Mouse (Mus musculus) neural tube, embryonic 13.5 days (tissue): ENCODE data around the gene Mylip. TPM values are rescaled to one million over a fixed set of nuclear protein-coding genes. Genes with fewer than 3 reads are reported as not detected.

Experiments used
- ATAC-seq: fragments of 200-750 bp; cut with Nextera tagmentation; 2 replicates; pipeline ENCODE4 v1.8.0; 2017; ENCODE audit warnings: low read depth, mild to moderate bottlenecking, moderate TSS enrichment, moderate library complexity
- H3K27ac ChIP-seq: fragments of 300-500 bp; sonication (generic); replicated peaks from 2 replicates; pipeline ENCODE4 v1.5.1; 2015; ENCODE audit warnings: moderate library complexity, mild to moderate bottlenecking, inconsistent platforms
- H3K27me3 ChIP-seq: fragments of 300-500 bp; sonication (generic); 2 replicates; pipeline ENCODE4 v1.6.1; 2015; ENCODE audit warnings: mild to moderate bottlenecking, inconsistent platforms
- H3K36me3 ChIP-seq: fragments of 300-500 bp; sonication (generic); 2 replicates; pipeline ENCODE4 v1.6.1; 2015; ENCODE audit warnings: mild to moderate bottlenecking, inconsistent platforms
- H3K4me1 ChIP-seq: fragments of 300-500 bp; sonication (generic); replicated peaks from 2 replicates; pipeline ENCODE4 v1.6.1; 2015; ENCODE audit warnings: inconsistent platforms
- H3K4me2 ChIP-seq: fragments of 300-500 bp; sonication (generic); 2 replicates; pipeline ENCODE4 v1.6.1; 2015; ENCODE audit warnings: inconsistent platforms, mild to moderate bottlenecking, moderate library complexity
- H3K4me3 ChIP-seq: fragments of 300-500 bp; sonication (generic); 2 replicates; pipeline ENCODE4 v1.5.1; 2015; ENCODE audit warnings: mild to moderate bottlenecking, inconsistent platforms
- H3K9ac ChIP-seq: fragments of 300-500 bp; sonication (generic); 2 replicates; pipeline ENCODE4 v1.6.1; 2015; ENCODE audit warnings: moderate library complexity, mild to moderate bottlenecking, inconsistent platforms
- H3K9me3 ChIP-seq: fragments of 300-500 bp; sonication (generic); 2 replicates; pipeline ENCODE4 v1.6.1; 2016; ENCODE audit warnings: inconsistent platforms
- WGBS: fragments of 180-500 bp; shearing (Covaris S2); methylation state at CpG from one replicate; pipeline ENCODE4 v1.1.7; 2015; 5-methylcytosine and 5-hydroxymethylcytosine counted together
- polyA plus RNA-seq: library from polyadenylated mRNA; unstranded; fragments of >200 nt; fragmentation: Nextera tagmentation; extraction: Ambion mirVana; gene quantifications from 2 replicates; pipeline ENCODE4 v1.2.1, GENCODE M21; 2015

The Mylip gene
- 7.9 and 10.0 TPM in 2 replicates for polyA plus RNA-seq

- under 1% methylated on average over 81 of the region's 81 CpGs for WGBS
- peak within 1 kb of the TSS; percentile 81 for H3K9ac ChIP-seq
- no peaks in the 10 kb centered on the region for H3K9me3 ChIP-seq
- peak within 1 kb of the TSS; percentile 73 for H3K4me3 ChIP-seq
- H3K27ac ChIP-seq = peak within 1 kb of the TSS; percentile 76
- peaks cover 41% of the 10 kb centered on the region for H3K4me1 ChIP-seq
- H3K27me3 ChIP-seq = peaks cover 11% of the 10 kb centered on the region
- no peaks in the 10 kb centered on the region for H3K36me3 ChIP-seq
- peak within 1 kb of the TSS; percentile 97 for H3K4me2 ChIP-seq
- peak; percentile 99 for ATAC-seq
These were observed at the start of gene Mylip for GRCm38 (mm10) chr13:45389448-45390311. Mylip (plus strand) TSS chr13:45389742.

GRCm38 (mm10) chr13:45341991-45342390, 47.6 kb upstream of the Mylip start:
- no peak for ATAC-seq
- Histone ChIP-seq H3K36me3 (no peaks in the 10 kb centered on the region), H3K27ac (no peak overlapping the region), H3K9ac (no peak overlapping the region), H3K9me3 (no peaks in the 10 kb centered on the region), H3K4me1 (peaks cover 8% of the 10 kb centered on the region), H3K4me2 (no peak overlapping the region), H3K27me3 (no peaks in the 10 kb centered on the region), H3K4me3 (no peak overlapping the region)

GRCm38 (mm10) chr13:45343541-45343940, 46.0 kb upstream of the Mylip start:
- H3K4me3 ChIP-seq = no peak overlapping the region
- 90% methylated on average over 6 of the region's 6 CpGs for WGBS
- H3K9me3 ChIP-seq = no peaks in the 10 kb centered on the region

GRCm38 (mm10) chr13:45343966-45344365, 45.6 kb upstream of the Mylip start:
- H3K9me3 ChIP-seq = no peaks in the 10 kb centered on the region
- no peaks in the 10 kb centered on the region for H3K36me3 ChIP-seq
- 69% methylated on average over 4 of the region's 4 CpGs for WGBS
- no peak overlapping the region for H3K4me2 ChIP-seq
- no peaks in the 10 kb centered on the region for H3K27me3 ChIP-seq
- H3K9ac ChIP-seq = no peak overlapping the region
- H3K4me1 ChIP-seq = peaks cover 8% of the 10 kb centered on the region
- no peak overlapping the region for H3K4me3 ChIP-seq
- ATAC-seq = no peak
- H3K27ac ChIP-seq = no peak overlapping the region

More at GRCm38 (mm10) chr13:45343541-45343940, 46.0 kb upstream of the Mylip start:
- ATAC-seq = no peak
- H3K27ac ChIP-seq = no peak overlapping the region
- H3K4me2 ChIP-seq = no peak overlapping the region
- no peak overlapping the region for H3K9ac ChIP-seq
- H3K27me3 ChIP-seq = no peaks in the 10 kb centered on the region
- H3K36me3 ChIP-seq = no peaks in the 10 kb centered on the region
- H3K4me1 ChIP-seq = peaks cover 8% of the 10 kb centered on the region

DNA sequence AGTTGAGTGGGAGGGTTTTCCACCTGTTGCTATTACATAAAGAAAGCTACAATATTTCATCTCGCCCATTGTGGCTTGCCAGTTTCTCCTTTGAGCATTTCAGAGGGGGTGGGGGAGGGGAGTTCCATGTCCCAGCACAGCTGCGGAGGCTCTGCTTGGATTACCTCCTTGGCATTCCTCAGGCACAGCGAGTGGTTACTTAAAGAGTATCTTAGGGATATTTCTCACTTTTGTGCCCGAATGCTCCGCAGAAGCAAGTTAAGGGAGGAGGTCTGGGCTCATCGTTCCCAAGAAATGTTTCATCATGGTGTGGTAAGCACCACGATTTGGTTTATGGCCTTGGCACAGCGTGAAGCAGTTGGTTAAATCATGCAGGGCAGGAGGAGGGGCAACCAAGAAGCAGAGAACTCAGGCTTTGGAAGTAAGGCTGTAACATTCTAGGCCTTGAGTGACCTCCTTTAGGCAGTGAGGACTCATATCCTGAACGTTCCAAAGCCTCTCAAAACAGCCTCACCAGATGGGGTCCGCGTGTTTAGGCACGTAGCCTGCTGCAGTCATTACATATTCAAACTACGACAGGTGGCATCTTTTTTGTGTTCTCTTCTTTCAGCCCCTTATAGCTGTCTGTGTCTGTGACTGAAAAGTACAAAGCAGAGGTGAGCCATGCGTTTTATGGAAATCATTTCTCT, 43.9 kb upstream of the Mylip start:
- peaks cover 8% of the 10 kb centered on the region for H3K4me1 ChIP-seq
- H3K4me3 ChIP-seq = no peak overlapping the region
- no peak for ATAC-seq
- no peaks in the 10 kb centered on the region for H3K27me3 ChIP-seq
- H3K36me3 ChIP-seq = no peaks in the 10 kb centered on the region
- H3K9me3 ChIP-seq = no peaks in the 10 kb centered on the region
- WGBS = 7% methylated on average over 14 of the region's 14 CpGs
- H3K27ac ChIP-seq = no peak overlapping the region
- no peak overlapping the region for H3K9ac ChIP-seq
- no peak overlapping the region for H3K4me2 ChIP-seq

GRCm38 (mm10) chr13:45351483-45351882, 38.1 kb upstream of the Mylip start:
- no peak overlapping the region for H3K4me2 ChIP-seq
- no peaks in the 10 kb centered on the region for H3K27me3 ChIP-seq
- no peaks in the 10 kb centered on the region for H3K9me3 ChIP-seq
- no peaks in the 10 kb centered on the region for H3K4me1 ChIP-seq
- H3K9ac ChIP-seq = no peak overlapping the region
- H3K27ac ChIP-seq = no peak overlapping the region
- no peak overlapping the region for H3K4me3 ChIP-seq
- ATAC-seq = no peak
- H3K36me3 ChIP-seq = no peaks in the 10 kb centered on the region
- 87% methylated on average over 5 of the region's 5 CpGs for WGBS

GRCm38 (mm10) chr13:45354824-45355223, 34.7 kb upstream of the Mylip start:
- H3K4me2 ChIP-seq = no peak overlapping the region
- no peaks in the 10 kb centered on the region for H3K9me3 ChIP-seq
- no peak overlapping the region for H3K4me3 ChIP-seq
- no peaks in the 10 kb centered on the region for H3K4me1 ChIP-seq
- ATAC-seq = no peak
- WGBS = 82% methylated on average over 2 of the region's 2 CpGs
- no peak overlapping the region for H3K27ac ChIP-seq
- no peak overlapping the region for H3K9ac ChIP-seq
- no peaks in the 10 kb centered on the region for H3K36me3 ChIP-seq
- no peaks in the 10 kb centered on the region for H3K27me3 ChIP-seq

GRCm38 (mm10) chr13:45358208-45358607, 31.3 kb upstream of the Mylip start:
- Histone ChIP-seq H3K4me2 (no peak overlapping the region), H3K4me1 (no peaks in the 10 kb centered on the region), H3K4me3 (no peak overlapping the region), H3K9me3 (0 out of 2 replicates have a peak, but pooled peaks cover 5% of the 10 kb centered on the region), H3K9ac (no peak overlapping the region), H3K27ac (no peak overlapping the region), H3K27me3 (no peaks in the 10 kb centered on the region), H3K36me3 (no peaks in the 10 kb centered on the region)
- 91% methylated on average over 5 of the region's 5 CpGs for WGBS
- no peak for ATAC-seq

- Histone ChIP-seq H3K4me1 (no peaks in the 10 kb centered on the region), H3K9ac (no peak overlapping the region), H3K36me3 (no peaks in the 10 kb centered on the region), H3K27me3 (no peaks in the 10 kb centered on the region), H3K27ac (no peak overlapping the region), H3K4me2 (no peak overlapping the region), H3K9me3 (0 out of 2 replicates have a peak, but pooled peaks cover 5% of the 10 kb centered on the region), H3K4me3 (no peak overlapping the region)
- ATAC-seq = no peak
- 89% methylated on average over 13 of the region's 13 CpGs for WGBS
These were observed 30.7 kb upstream of the Mylip start for GRCm38 (mm10) chr13:45358676-45359323.

GRCm38 (mm10) chr13:45365788-45366187, 23.8 kb upstream of the Mylip start:
- ATAC-seq = no peak
- Histone ChIP-seq H3K9ac (no peak overlapping the region), H3K4me1 (no peaks in the 10 kb centered on the region), H3K27ac (no peak overlapping the region), H3K36me3 (no peaks in the 10 kb centered on the region), H3K27me3 (no peaks in the 10 kb centered on the region), H3K4me3 (no peak overlapping the region), H3K4me2 (no peak overlapping the region), H3K9me3 (0 out of 2 replicates have a peak, but pooled peaks cover 4% of the 10 kb centered on the region)
- 84% methylated on average over 10 of the region's 10 CpGs for WGBS

GRCm38 (mm10) chr13:45371673-45372072, 17.9 kb upstream of the Mylip start:
- no peaks in the 10 kb centered on the region for H3K9me3 ChIP-seq
- H3K27me3 ChIP-seq = no peaks in the 10 kb centered on the region
- no peak overlapping the region for H3K9ac ChIP-seq
- no peak overlapping the region for H3K4me2 ChIP-seq
- no peaks in the 10 kb centered on the region for H3K4me1 ChIP-seq
- no peak for ATAC-seq
- no peak overlapping the region for H3K4me3 ChIP-seq
- 84% methylated on average over 2 of the region's 2 CpGs for WGBS
- no peaks in the 10 kb centered on the region for H3K36me3 ChIP-seq
- no peak overlapping the region for H3K27ac ChIP-seq

DNA sequence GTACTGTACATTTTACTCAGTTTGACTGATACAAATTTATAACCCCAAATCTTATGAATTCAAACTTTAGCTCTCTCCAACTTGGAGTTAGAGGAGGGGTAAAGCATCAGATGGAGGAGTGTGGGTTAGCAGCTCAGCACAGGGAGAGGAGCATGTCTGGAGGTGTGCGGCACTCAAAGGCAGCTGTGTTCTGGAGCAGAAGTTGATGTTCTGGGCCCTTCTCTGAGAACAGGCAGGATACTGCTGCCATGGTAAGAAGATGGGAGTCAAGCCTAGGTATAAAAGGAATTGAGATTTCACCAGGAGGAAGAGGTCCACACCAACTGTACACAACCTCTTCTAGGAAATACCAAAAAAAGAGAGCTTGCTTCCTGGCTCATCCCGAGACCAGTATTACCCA, 17.1 kb upstream of the Mylip start:
- H3K36me3 ChIP-seq = no peaks in the 10 kb centered on the region
- H3K27me3 ChIP-seq = no peaks in the 10 kb centered on the region
- H3K27ac ChIP-seq = no peak overlapping the region
- no peak overlapping the region for H3K9ac ChIP-seq
- no peak overlapping the region for H3K4me2 ChIP-seq
- H3K9me3 ChIP-seq = no peaks in the 10 kb centered on the region
- WGBS = 94% methylated on average over 2 of the region's 2 CpGs
- no peaks in the 10 kb centered on the region for H3K4me1 ChIP-seq
- no peak overlapping the region for H3K4me3 ChIP-seq
- no peak for ATAC-seq
